Mouse (Mus musculus) CH12.LX (cell line): ENCODE results near the gene Hoxa11. TPM values are rescaled to one million over a fixed set of nuclear protein-coding genes. Genes with fewer than 3 reads are reported as not detected.

Experiments used
- DNase-seq: peaks from one replicate; pipeline ENCODE4 v3.0.0-alpha.2; 2013; ENCODE audit errors: extremely low read depth
- H3K27ac ChIP-seq: 2 replicates; pipeline ENCODE4 v1.5.1; 2012; ENCODE audit warnings: low read depth, mild to moderate bottlenecking, control low read depth, moderate library complexity; ENCODE audit not compliant: insufficient read depth
- H3K27me3 ChIP-seq: replicated peaks from 2 replicates; pipeline ENCODE3; 2012; ENCODE audit warnings: inconsistent platforms
- H3K36me3 ChIP-seq, 2 experiments: replicated peaks in 1 of 2; 2 replicates each; pipeline versions ENCODE3 to v1.6.1; 2012; ENCODE audit warnings: inconsistent platforms in 1 of 2, low read length in 1 of 2, mild to moderate bottlenecking in 1 of 2, mixed read lengths in 1 of 2, moderate library complexity in 1 of 2; ENCODE audit not compliant: control insufficient read depth in 1 of 2, insufficient read depth in 1 of 2
- H3K4me1 ChIP-seq, 2 experiments: 2 replicates each; pipeline ENCODE4 v1.6.1; 2012; ENCODE audit warnings: inconsistent platforms in 1 of 2, moderate library complexity in 1 of 2; ENCODE audit not compliant: insufficient read depth in 2 of 2, control insufficient read depth in 1 of 2
- H3K4me2 ChIP-seq: 2 replicates; pipeline ENCODE4 v1.6.1; 2012; ENCODE audit warnings: low read depth, mild to moderate bottlenecking, control low read depth; ENCODE audit not compliant: poor library complexity, insufficient read depth, severe bottlenecking
- H3K4me3 ChIP-seq, 3 experiments: fragments of 150-350 bp in 1 of 3; sonication (generic) in 1 of 3; replicated peaks in 1 of 3; 2 replicates each; pipeline versions ENCODE3 to v1.5.1; 2011 to 2012; ENCODE audit warnings: low read depth in 2 of 3, low read length in 2 of 3, mild to moderate bottlenecking in 2 of 3, moderate library complexity in 2 of 3, control low read depth in 1 of 3, improper control_type of control experiment in 1 of 3, inconsistent platforms in 1 of 3, mixed read lengths in 1 of 3; ENCODE audit not compliant: poor library complexity in 1 of 3
- H3K79me2 ChIP-seq: replicated peaks from 2 replicates; pipeline ENCODE4 v1.6.1; 2012; ENCODE audit warnings: mild to moderate bottlenecking, moderate library complexity; ENCODE audit not compliant: control insufficient read depth, poor library complexity, insufficient read depth, severe bottlenecking; ENCODE audit errors: extremely low read depth
- H3K9ac ChIP-seq: 2 replicates; pipeline ENCODE4 v1.6.1; 2012; ENCODE audit warnings: low read depth, mild to moderate bottlenecking, control low read depth, moderate library complexity; ENCODE audit not compliant: insufficient read depth
- H3K9me3 ChIP-seq: replicated peaks from 2 replicates; pipeline ENCODE3; 2012; ENCODE audit warnings: low read length, inconsistent platforms, mixed read lengths
- E2F4 ChIP-seq: IDR thresholded peaks from 2 replicates; pipeline ENCODE4 v1.6.1; 2011; ENCODE audit warnings: low read depth, low read length, improper control_type of control experiment; ENCODE audit not compliant: insufficient replicate concordance
- EP300 ChIP-seq: IDR thresholded peaks from 2 replicates; pipeline ENCODE4 v1.6.1; 2011; ENCODE audit warnings: low read length, improper control_type of control experiment
- ETS1 ChIP-seq: conservative IDR thresholded peaks from 2 replicates; pipeline ENCODE4 v1.6.1; 2012; ENCODE audit warnings: low read depth, mild to moderate bottlenecking, inconsistent platforms, low read length, improper control_type of control experiment, moderate library complexity
- GABPA ChIP-seq: IDR thresholded peaks from 2 replicates; pipeline ENCODE4 v1.6.1; 2012; ENCODE audit warnings: low read depth, low read length, improper control_type of control experiment, inconsistent platforms; ENCODE audit not compliant: insufficient replicate concordance
- MAFK ChIP-seq: IDR thresholded peaks from 2 replicates; pipeline ENCODE4 v1.6.1; 2011; ENCODE audit warnings: low read length, improper control_type of control experiment; ENCODE audit not compliant: insufficient replicate concordance
- MAZ ChIP-seq: IDR thresholded peaks from 2 replicates; pipeline ENCODE4 v1.6.1; 2012; ENCODE audit warnings: low read depth, mild to moderate bottlenecking, inconsistent platforms, low read length, improper control_type of control experiment, moderate library complexity
- MYC ChIP-seq: IDR thresholded peaks from 2 replicates; pipeline ENCODE4 v1.6.1; 2011; ENCODE audit warnings: low read depth, mild to moderate bottlenecking, improper control_type of control experiment, low read length
- NELFE ChIP-seq: IDR thresholded peaks from 2 replicates; pipeline ENCODE4 v1.6.1; 2011; ENCODE audit warnings: low read depth, low read length, improper control_type of control experiment
- POLR2A ChIP-seq: IDR thresholded peaks from 2 replicates; pipeline ENCODE4 v1.6.1; 2011; ENCODE audit warnings: low read depth, mild to moderate bottlenecking, improper control_type of control experiment, low read length
- RCOR1 ChIP-seq: conservative IDR thresholded peaks from 2 replicates; pipeline ENCODE4 v1.6.1; 2012; ENCODE audit warnings: low read depth, mild to moderate bottlenecking, inconsistent platforms, low read length, improper control_type of control experiment
- TCF12 ChIP-seq: IDR thresholded peaks from 2 replicates; pipeline ENCODE4 v1.6.1; 2014; ENCODE audit warnings: low read depth, mild to moderate bottlenecking, inconsistent platforms, low read length, improper control_type of control experiment
- UBTF ChIP-seq: IDR thresholded peaks from 2 replicates; pipeline ENCODE4 v1.6.1; 2012; ENCODE audit warnings: low read depth, mild to moderate bottlenecking, inconsistent platforms, low read length, improper control_type of control experiment, moderate library complexity
- ZC3H11A ChIP-seq: IDR thresholded peaks from 2 replicates; pipeline ENCODE4 v1.6.1; 2012; ENCODE audit warnings: low read depth, mild to moderate bottlenecking, inconsistent platforms, low read length, improper control_type of control experiment
- dilution Hi-C: fragments of 300-500 bp; cut with MboI; formaldehyde crosslinking; loops from 2 replicates; pipeline ENCODE4 v1.14.3; 2020; ENCODE audit warnings: low sequenced_read_pairs; ENCODE audit not compliant: extremely low pct_unique_long_range_greater_than_20kb, extremely low pct_ligation_motif_present
- in situ Hi-C: fragments of 300-500 bp; cut with MboI; formaldehyde crosslinking; loops from 3 replicates; pipeline ENCODE4 v1.14.3; 2019; ENCODE audit warnings: low sequenced_read_pairs, low pct_ligation_motif_present, low pct_unique_long_range_greater_than_20kb, mixed read lengths
- polyA plus RNA-seq: library from polyadenylated mRNA; unstranded; fragments of >175 nt; gene quantifications from 2 replicates; pipeline ENCODE4 v1.2.1, GENCODE M21; 2012; ENCODE audit warnings: low read depth; ENCODE audit not compliant: insufficient read length
- total RNA-seq, 2 experiments: library from RNA; depleted of rRNA; stranded (reverse); fragments of 300-350 nt in 1 of 2; fragments of >200 nt in 1 of 2; gene quantifications; 2 replicates each; pipeline ENCODE4 v1.2.3; 2012 to 2014

Hoxa11 gene
- total and polyA plus RNA-seq, 3 experiments: not detected

DNA sequence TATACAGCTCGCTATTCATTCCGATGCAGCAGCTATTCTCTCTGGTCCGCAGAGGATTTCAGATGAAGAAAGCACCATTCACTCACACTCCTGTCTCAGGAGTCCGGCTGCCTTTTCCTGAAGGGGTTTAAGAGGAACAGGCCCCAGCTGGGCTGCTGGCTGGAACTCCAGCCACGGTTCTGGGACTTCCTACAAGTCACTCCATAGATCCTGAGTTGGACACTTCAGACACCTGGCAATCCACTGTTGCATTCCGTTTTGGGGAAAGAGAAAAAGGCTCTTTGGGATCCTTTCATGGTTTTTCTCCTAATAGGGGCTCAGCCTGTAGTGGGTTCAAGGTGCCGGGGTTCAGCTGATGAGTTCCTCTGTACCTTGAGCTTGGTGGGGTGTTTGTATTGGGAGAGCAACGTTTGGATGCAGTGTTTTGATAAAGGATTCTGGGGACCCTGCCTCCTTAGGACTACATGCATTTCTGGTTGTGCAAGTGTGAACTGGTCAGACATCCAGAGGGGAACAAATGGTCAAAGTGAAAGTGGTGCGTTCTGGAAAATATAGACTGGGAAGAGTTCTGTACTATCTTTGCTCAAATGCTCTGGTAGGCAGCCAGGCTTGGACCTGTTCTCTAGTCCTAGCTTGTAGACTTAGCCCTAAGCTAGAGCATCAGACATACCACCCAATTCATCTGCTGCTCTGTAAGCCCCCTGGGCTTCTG is 16.3 kb upstream of the Hoxa11 start:
- peak overlapping the region; percentile 16; the same call in 1 of the 2 replicates for H3K4me2 ChIP-seq
- H3K27me3 ChIP-seq: peaks cover 23% of the 10 kb centered on the region
- no peaks in the 10 kb centered on the region for H3K36me3 ChIP-seq
- no peak overlapping the region for H3K9ac ChIP-seq
- no peak for TF ChIP-seq ZC3H11A
- TF ChIP-seq ETS1: no peak
- no peak for TF ChIP-seq E2F4
- no peak for TF ChIP-seq MAFK
- no peak for TF ChIP-seq NELFE
- TF ChIP-seq MYC: no peak
- no peak for TF ChIP-seq MAZ
- no peak for TF ChIP-seq EP300
- TF ChIP-seq RCOR1: no peak
- TF ChIP-seq UBTF: no peak
- no peak for TF ChIP-seq TCF12
- TF ChIP-seq, all 38 proteins: peak for 0
- no peaks in the 10 kb centered on the region for H3K4me1 ChIP-seq
- H3K79me2 ChIP-seq: no peaks in the 10 kb centered on the region
- no peak overlapping the region for H3K27ac ChIP-seq
- DNase-seq: no peak
- peaks cover 5% of the 10 kb centered on the region for H3K9me3 ChIP-seq
- no peak overlapping the region for H3K4me3 ChIP-seq
- dilution Hi-C loops: no loop called here
- in situ Hi-C loops: loop anchor here (10.0 to 25.0 kb wide), 2 partner anchors 573 to 650 kb away; no protein-coding TSS in a partner anchor

DNA sequence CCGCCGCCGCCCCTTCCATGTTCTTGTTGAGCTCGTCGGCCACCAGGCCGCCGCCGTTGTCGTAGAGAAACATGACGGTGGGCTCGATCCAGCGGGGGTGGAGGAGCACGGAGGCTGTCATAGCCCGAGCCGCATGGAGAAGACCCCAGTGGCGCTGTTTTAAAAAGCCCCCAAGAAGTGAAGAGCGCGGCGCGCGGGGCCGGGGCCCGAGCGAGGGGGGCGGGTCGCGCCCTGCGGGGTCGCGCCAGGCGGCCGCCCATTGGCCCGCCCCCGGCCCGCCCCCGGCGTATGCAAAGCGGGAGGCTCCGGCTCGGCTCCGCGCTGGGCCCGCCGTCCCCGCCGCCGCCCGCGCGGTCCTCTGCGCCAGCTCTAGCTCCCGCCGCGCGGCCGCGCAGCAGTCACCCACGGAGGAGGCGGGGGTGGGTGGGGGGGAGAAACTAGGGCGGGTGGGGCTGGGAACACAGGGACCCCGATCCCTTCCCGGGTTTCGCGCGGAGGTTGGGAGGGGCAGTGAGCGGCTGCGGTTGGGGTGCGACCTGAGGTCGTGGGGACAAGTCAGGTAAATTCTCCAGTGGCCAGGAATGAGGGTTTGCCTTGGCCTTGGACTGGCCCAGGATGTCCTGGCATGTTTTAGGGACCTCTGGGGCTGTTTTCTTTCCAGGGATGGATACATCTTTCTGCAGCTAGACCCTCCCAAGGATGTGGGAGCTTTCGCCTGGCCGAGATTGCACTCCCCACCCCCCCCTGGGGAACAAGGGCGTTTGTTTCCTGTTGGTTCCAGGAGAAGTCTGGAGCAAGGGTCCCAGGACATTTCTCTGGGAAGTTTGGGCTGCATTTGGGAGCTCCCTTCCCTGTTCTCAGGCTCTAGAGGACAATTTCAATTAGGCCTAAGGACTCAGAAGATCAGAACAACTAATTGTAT is 15.3 kb upstream of the Hoxa11 start, which contains the start of gene Hoxa13:
Hoxa13 (minus strand) TSS at position 227 of the 922 bp plus-strand sequence.
- TF ChIP-seq GABPA (no peak), POLR2A (peak; percentile 23; the same call in 1 of the 2 replicates)
- Histone ChIP-seq H3K79me2 (no peaks in the 10 kb centered on the region), H3K27me3 (peaks cover 23% of the 10 kb centered on the region), H3K36me3 (no peaks in the 10 kb centered on the region), H3K4me2 (peak within 1 kb of the TSS; percentile 64), H3K4me1 (no peaks in the 10 kb centered on the region), H3K27ac (no peak within 1 kb of the TSS), H3K9ac (peak within 1 kb of the TSS; percentile 36; the same call in 1 of the 2 replicates), H3K4me3 (peak within 1 kb of the TSS in 2 of 3 experiments; percentile 50 to 52), H3K9me3 (peaks cover 5% of the 10 kb centered on the region)
- in situ Hi-C loops (loop anchor here (10.0 to 25.0 kb wide), 2 partner anchors 574 to 651 kb away; no protein-coding TSS in a partner anchor), dilution Hi-C loops (no loop called here)
- DNase-seq: peak; percentile 21
